Mouse (Mus musculus) c-Kit-positive CD71-positive TER-119-positive erythroid progenitor cells, embryonic 14.5 days (primary cell): Measurements from ENCODE around the gene Dnajc13.

Experiments
- DNase-seq: peaks from one replicate; pipeline ENCODE4 v3.0.0-alpha.2; 2013; ENCODE audit warnings: low spot score

Gene Dnajc13

GRCm38 (mm10) chr9:104262823-104263352 lies at the start of gene Dnajc13:
TSS of gene Dnajc13 (minus strand) at chr9:104262930.
- peak; percentile 92 for DNase-seq

DNA sequence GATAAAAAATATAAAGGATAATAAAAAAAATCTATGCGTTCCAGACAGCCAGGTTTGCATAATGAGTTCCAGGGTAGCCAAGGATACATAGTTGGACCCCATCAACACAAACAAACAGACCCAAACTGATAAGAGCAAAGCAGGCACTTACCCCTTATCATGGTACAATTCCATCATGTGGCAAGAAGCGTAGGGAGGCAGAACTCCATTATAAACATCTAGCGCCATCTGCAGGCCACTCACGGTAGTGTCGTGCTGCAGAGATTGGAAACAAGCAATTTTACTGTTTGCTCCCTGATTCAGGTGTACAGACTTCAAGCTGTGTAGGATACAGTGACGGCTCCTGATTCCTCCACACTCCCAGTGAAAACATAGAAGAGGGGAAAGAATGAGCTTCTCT lies 44.0 kb upstream of the Dnajc13 start:
- peak; percentile 65 for DNase-seq

GRCm38 (mm10) chr9:104305333-104306111 lies 42.8 kb upstream of the Dnajc13 start:
- no peak for DNase-seq

- DNase-seq: no peak
Measured at GRCm38 (mm10) chr9:104304800-104305199, 42.1 kb upstream of the Dnajc13 start.

DNA sequence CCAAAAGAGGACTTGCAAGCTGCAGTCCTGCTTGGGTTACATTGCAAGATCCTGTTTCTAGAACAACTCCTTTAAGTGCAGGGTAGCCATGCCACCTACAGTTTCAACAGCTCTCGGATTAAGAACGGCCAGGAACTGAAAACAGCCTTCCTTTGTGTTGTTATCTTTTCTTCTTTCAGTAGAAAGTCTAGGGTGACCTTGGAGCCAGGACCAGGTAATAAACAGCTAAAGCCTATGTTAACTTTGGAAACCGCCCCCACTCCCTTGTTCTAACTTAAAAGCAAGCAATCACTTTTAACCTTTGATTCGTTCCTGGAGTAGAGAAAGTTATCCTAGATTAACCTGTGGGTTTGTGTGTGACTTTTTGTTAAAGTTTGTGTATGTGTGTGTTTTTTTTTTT lies 41.6 kb upstream of the Dnajc13 start:
- DNase-seq: no peak

DNA sequence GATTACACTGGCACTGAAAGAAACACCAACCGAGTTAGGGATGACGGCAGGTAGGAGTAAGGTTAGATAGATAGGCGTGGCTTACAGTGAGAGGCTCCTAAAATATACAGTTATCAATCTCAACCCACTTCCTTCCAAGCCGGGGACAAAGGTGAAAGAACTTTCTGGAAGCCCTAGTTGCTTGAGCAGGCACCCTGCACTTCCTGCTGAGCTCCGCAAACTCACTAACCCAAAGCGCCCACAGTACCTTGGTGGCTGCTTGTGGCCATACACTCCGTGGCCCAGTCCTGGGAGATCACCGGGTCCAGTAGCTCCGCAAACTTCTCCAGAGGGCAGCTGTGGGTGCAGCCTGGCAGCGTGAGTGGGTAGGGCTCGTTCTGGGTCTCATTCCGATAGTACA lies 37.8 kb upstream of the Dnajc13 start:
- DNase-seq: no peak

DNA sequence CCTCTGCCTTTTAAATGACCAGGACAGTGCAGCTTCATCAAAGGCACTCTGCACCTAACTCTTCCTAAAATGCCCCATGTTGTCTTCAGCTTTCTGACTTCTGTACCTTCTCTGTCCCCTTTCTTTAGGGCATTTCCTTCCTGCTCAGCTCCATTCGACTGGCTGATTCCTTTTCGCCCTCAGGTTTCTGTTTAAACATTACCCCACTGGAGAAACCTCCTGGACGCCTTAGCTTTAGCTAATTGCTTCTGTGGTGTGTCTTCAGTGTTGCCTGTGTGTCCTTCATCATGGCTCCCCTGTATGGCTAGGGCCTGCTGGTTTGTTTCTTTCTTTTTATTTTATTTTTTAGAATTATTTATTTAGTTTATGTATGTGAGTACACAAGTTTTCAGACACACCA lies 34.3 kb upstream of the Dnajc13 start:
- DNase-seq: no peak

GRCm38 (mm10) chr9:104284934-104285333 lies 22.2 kb upstream of the Dnajc13 start:
- DNase-seq: no peak

DNA sequence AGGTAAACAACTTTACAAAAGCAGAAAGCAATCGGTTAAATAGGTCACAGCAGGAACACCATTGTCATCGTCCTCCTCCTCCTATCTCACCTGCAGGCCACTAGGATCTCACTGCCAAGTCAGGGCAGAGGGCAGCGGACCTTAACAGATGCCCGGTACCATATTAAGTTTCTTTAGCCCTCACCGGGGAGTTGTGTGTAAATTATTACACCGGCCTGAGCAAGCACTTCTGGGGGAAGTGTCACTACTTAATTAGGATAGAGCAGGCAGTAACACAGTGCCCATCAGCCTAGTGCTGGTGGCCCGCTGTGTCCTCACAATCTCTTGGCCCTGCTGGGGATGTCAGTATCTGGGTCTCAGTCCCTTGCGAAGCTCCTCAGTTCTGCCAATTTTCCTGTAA lies 19.8 kb upstream of the Dnajc13 start:
- no peak for DNase-seq

- DNase-seq: no peak
Measured at GRCm38 (mm10) chr9:104281737-104282136, 19.0 kb upstream of the Dnajc13 start.

- no peak for DNase-seq
Measured at GRCm38 (mm10) chr9:104280725-104281495, 18.2 kb upstream of the Dnajc13 start.

- DNase-seq: no peak
Measured at GRCm38 (mm10) chr9:104277528-104278162, 14.9 kb upstream of the Dnajc13 start.

DNA sequence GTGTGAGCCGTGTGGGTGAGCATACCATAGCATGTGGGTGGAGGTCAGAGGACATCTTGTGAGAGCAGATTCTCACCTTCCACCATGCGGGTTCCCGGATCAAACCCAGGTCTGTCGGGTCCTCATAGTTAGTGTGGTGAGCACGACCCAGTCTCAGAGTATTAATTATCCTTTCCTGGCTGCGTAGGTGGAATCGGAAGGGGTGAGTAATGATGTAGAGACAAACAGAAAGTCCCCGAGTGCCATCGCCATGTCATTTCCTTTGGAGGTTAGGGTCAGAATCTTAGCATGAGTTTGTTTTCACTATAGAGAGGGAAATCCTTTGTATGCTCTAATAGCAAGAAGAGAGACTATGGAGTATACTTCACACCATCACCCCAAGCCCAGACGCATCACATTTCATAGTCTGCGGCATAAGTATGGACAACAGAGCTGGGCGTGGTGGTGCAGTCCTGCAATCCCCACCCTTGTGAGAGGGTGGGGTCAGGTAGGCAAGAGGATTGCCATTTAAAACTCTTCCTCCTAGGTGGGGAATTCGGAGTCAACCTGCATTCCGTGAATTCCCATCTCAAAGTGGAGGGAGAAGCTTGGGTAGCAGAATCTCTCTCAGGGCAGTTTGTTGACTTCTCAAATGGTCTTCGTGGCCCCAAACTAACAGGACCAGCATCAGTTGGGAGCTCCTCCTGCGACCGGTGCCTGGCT lies 12.5 kb upstream of the Dnajc13 start:
- no peak for DNase-seq

- DNase-seq: no peak
Measured at GRCm38 (mm10) chr9:104272057-104272456, 9.3 kb upstream of the Dnajc13 start.

- DNase-seq: no peak
Measured at GRCm38 (mm10) chr9:104271642-104272041, 8.9 kb upstream of the Dnajc13 start.

DNA sequence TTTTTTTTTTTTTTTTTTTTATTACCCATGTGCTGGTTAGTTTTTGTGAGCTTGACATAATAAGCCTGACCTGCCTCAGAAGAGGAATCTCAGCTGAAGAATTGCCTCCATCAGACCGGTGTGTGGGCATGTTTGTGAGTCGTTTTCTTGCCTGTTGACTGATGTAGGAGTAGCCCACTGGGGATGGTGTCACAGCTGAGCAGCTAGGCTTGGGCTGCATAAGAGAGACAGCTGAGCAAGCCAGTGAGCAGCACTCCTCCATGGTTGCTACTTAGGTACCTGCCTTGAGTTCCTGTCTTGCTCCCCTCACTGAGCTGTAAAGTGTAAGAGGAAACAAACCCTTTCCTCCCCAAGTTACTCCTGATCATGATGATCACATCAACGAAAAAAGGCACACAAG lies 7.2 kb upstream of the Dnajc13 start:
- no peak for DNase-seq

DNA sequence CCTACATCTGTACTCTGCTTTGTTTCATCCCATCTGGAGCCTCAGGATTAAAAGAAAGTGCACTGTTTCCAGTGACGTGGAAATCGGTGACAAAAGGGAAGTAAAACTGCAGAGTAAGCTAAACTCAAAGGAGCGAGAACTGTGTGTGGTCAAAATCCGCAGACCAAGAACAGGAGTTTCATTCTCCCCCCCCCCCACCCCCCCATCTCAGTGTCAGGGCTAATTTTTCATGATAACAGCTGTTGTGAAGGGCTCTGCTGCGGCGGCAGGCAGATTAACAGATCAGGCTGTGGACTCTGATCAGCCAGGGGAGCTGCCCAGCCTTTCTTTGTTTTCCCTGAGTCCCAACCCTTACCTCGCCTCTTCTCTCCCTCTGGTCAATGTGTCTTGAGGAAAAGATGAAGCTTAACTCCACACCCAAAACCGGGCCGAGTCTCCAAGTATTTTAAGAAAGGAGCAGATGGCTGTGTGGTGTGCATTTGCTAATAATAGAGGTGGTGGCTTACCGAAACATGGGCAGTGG lies 6.7 kb upstream of the Dnajc13 start:
- DNase-seq: no peak

DNA sequence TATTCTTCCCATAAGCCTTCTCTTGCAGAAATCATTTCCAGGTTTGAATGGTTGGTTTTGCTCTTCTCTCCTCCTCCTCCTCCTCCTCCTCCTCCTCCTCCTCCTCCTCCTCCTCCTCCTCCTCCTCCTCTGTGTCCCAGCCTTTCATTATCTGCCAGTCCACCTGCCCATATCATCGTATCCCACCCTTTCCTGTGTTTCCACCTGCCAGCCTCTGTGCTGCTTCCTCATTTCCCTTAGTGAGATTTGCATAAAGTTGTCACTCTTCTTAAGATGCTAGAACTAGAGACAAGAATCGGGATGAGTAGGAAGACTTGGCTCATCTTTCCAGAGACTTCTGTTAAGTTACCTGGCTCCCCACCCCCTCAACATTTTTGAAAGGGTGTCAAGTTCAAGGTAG lies 1.8 kb upstream of the Dnajc13 start:
- DNase-seq: no peak

GRCm38 (mm10) chr9:104262016-104262762 lies 541 bp downstream of the Dnajc13 start:
- DNase-seq: peak; percentile 15

- DNase-seq: no peak
Measured at GRCm38 (mm10) chr9:104260306-104260705, 2.4 kb downstream of the Dnajc13 start.

- DNase-seq: no peak
Measured at GRCm38 (mm10) chr9:104256085-104256484, 6.6 kb downstream of the Dnajc13 start.
